Mouse (Mus musculus) regulatory T cell (primary cell): ENCODE results near the gene Barx2.
"Not testable (repeated sequence)": the region's sequence is repeated elsewhere in the genome, so short reads cannot be mapped to it uniquely, and the experiment has no call there.

ENCODE experiments used
- in situ Hi-C: fragments of 300-600 bp; cut with MboI, MseI; formaldehyde crosslinking; loops from one replicate; pipeline ENCODE4 v1.15.1; 2025; ENCODE audit warnings: high pct_unique_total_duplicates

Gene Barx2

DNA sequence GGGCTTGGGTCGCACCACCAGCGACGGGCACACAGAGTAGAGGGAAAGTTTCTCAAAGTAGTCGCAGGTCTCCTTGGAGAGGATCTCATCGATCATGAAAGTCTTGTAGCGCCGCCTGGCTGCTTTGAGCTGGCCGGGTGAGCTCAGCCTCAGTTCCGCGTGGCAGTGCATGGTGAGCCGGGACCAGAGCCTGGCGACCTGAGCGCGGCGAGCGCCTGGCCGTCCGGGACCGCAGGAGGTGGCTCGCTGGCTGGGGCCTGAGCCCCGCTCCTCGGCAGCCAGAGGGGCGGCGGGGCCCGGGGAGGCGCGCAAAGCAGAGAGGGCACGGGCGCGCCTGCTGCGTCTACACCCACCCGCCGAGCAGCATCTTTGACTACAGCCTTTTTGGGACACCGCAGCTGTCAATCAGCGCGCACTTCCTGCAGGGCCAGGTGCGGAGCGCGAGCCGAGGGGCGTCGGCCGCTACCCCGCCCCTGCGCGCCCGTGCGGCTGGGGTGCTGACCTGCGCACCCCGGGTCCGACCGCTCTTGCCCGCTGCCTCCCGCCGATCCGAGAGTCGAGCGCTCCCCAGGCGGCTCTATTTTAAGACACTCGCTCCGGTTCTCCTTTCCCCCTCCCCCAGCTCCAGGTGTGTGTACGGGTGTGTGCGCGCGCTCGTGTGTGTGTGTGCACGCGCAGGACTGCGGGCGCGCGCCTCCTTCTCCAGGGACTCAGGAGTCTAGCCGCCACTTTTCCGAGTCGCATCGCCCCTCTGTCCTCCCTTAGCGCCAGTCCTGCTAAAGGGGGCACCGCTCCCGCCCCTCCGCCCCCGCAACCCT, at the start of gene Barx2:
Gene Barx2 (minus strand): TSS at position 542 of the 818 bp plus-strand sequence.
- in situ Hi-C loops = no loop called here

DNA sequence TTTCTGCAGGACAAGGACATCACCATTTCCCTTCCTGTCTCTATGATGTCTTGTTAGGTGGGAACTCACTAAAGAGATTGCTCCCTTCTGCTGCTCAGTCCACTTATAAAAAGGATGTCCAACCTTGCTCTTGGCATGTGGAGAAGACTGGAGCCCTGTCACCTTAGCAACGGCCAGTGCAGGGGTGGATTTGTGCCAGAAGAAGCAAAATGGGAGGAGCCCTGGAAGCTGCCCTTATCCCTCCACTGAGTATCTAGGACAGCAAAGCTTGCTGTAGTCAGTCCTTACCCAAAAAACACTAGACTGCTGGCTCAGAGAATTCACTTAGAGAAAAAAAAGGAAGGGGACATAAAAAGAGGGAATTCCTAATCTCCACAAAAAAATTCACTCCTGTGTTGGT, 49.0 kb upstream of the Barx2 start:
- in situ Hi-C loops = no loop called here

- in situ Hi-C loops = no loop called here
Measured at GRCm38 (mm10) chr9:31960488-31960887, 47.2 kb upstream of the Barx2 start.

- in situ Hi-C loops = no loop called here
Measured at GRCm38 (mm10) chr9:31958120-31958519, 44.9 kb upstream of the Barx2 start.

DNA sequence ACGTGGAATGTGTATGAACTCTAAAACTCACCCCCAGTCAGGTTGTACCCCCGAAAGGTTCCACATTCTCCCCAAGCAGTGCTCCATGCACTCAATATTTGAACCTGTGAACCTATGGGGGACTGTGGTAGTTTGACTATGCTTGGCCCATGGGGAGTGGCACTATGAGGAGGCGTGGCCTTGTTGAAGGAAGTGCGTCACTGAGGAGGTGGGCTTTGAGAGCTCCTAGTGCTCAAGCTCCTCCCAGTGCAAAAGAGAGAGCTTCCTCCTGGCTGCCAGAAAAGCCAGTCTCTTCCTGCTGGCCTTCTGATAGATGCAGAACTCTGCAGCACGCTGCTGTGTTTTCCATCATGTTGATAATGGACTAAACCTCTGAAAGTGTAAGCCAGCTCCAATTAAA, 37.2 kb upstream of the Barx2 start:
- in situ Hi-C loops = no loop called here

GRCm38 (mm10) chr9:31949031-31949430, 35.8 kb upstream of the Barx2 start:
- in situ Hi-C loops = loop anchor here (10.0 kb wide), 1 partner anchor 206 kb away; no protein-coding TSS in a partner anchor

DNA sequence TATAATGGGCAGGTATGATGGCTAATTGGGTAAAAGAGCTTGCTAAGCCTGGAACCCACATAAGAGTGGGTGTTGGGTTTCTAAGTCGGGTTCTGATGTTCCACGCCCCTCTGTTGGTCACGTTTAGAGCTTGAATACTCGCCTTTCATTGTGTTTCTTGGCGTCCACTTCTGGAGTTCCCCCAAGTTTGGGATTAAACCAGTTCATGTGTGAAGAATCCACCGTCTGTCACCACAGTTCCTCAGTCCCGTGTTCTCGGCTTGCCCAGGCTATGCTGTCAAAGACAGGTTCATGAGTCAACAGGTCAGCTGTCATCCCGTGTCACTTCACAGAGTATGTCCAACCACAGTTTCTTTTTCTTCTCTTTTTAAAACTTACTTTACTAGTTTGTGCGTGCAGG, 33.8 kb upstream of the Barx2 start:
- in situ Hi-C loops = loop anchor here (10.0 kb wide), 1 partner anchor 208 kb away; no protein-coding TSS in a partner anchor

- in situ Hi-C loops = loop anchor here (10.0 kb wide), 1 partner anchor 212 kb away; no protein-coding TSS in a partner anchor
Measured at GRCm38 (mm10) chr9:31942334-31942733, 29.1 kb upstream of the Barx2 start.

DNA sequence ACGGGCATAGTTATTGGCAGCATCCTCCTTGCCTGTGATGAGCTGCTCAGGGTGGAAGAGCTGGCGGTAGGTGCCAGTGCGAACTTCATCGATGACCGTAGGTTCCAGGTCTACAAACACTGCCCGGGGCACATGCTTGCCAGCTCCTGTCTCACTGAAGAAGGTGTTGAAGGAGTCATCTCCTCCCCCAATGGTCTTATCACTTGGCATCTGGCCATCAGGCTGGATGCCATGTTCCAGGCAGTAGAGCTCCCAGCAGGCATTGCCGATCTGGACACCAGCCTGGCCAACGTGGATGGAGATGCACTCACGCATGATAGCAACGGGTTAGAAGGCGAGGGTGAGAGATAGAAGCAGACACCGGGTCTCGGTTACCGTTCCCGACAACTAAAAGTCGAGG, 23.2 kb upstream of the Barx2 start:
- in situ Hi-C loops = not testable (repeated sequence)

GRCm38 (mm10) chr9:31931691-31932090, 18.4 kb upstream of the Barx2 start:
- in situ Hi-C loops = no loop called here

GRCm38 (mm10) chr9:31931255-31931654, 18.0 kb upstream of the Barx2 start:
- in situ Hi-C loops = no loop called here

DNA sequence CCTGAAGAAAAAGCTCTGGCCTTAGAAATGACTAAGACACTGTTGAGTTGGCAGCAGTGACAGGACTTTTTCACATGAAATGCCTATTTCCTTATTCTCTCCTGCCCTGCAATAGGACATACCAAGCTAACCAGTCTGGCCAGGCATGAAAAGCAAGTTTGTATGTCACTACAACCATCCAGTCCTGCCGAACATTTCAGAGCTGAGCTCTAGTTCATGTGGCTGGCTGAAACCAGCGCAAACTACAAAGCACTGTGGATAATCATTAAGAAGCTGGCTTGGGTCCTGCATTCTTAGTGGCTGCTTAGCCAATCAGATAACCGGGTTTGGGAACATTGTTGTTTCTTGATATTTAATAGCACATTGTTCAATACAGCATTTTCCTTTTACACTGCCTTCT, 13.5 kb upstream of the Barx2 start:
- in situ Hi-C loops = loop anchor here (5.0 kb wide), 1 partner anchor 369 kb away; no protein-coding TSS in a partner anchor

DNA sequence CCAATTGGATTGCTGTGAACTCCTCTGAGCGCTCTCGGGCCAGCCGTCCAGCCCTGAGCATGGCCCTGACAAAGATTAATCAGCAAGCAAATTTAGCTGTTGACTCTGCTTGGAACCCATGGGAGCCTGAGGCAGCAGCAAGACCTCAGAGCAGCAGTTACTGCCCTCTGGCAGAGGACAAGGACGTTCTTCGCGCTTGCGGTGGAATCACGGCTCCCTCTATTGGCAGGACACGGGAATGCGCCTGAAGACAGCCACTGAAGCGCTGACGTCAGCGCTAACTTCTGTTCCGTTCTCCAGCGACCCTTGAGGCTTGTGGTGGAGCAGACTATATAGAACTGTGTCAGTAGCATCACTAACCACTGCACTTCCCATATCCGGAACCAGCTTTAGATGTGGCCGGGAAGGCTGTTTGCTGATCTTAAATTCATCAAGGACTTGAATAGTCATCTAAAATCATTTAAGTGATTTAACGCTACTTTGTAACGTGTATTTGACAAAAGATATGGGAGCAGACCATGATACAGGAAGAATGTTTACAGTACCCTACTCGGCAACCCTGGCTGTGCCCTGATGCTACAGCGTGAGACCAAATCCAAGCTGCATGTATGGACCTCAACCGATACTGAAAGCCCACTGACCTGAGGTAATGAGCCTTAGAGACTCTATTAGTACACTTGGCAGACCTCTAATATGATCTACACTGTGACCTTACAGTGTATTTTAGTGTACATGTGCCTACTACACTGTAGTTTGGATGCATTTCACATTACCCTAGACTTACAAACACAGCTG, 12.8 kb upstream of the Barx2 start:
- in situ Hi-C loops = loop anchor here (5.0 kb wide), 1 partner anchor 369 kb away; no protein-coding TSS in a partner anchor

DNA sequence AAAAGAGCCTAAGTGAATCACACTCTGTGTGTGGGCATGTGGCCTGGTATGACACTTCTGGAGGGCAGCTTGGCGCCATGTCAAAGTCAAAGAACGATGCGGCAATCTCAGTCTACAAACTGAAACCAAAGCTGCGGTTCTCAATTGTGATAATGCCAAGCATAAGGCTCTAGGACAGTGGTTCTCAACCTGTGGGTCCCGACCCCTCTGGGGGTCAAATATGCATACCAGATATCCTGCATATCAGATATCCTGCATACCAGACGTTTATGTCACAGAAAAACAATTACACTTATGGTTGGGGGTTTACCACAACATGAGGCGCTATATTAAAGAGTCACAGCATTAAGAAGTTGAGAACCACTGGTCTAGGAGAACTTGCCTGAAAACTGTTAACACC, 10.3 kb upstream of the Barx2 start:
- in situ Hi-C loops = no loop called here

DNA sequence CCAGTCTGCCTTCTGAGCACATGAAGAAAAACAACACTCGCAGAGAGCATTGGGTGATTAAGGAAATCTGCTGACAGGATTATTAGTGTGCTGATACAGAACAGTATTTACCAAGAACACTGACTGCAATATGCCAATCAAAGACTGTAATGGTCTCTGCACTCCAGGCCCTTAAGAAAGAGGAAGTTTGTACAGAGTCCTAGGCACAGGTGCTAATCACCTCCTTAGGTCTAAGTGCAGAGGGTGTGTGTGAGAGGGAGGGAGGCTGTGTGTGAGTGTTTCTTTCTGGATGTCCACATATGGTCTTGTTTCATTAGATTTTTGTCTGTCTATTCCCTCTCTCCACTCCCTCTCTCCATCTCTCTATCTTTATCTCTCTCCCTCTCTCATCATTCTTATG, 6.5 kb upstream of the Barx2 start:
- in situ Hi-C loops = no loop called here

DNA sequence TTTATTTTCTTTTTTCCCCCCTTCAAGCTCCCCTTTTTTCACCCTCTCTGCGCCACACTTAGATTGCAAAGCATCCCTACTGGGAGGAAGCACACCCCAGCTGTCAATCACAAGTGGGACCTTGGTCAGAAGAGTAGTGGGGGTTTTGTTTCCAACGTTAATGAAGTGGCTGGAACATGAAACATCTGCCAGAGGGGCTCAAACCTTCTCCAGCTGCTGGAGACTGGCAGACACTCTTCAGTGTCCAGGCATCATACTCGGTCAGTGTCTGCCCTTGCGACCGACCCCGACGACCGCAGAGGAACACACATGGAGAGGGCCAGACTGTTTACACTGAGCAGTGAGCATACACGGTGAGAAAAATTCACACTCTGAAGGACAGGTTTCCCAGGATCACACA, 3.2 kb upstream of the Barx2 start:
- in situ Hi-C loops = no loop called here

GRCm38 (mm10) chr9:31914871-31915270, 1.6 kb upstream of the Barx2 start:
- in situ Hi-C loops = no loop called here

DNA sequence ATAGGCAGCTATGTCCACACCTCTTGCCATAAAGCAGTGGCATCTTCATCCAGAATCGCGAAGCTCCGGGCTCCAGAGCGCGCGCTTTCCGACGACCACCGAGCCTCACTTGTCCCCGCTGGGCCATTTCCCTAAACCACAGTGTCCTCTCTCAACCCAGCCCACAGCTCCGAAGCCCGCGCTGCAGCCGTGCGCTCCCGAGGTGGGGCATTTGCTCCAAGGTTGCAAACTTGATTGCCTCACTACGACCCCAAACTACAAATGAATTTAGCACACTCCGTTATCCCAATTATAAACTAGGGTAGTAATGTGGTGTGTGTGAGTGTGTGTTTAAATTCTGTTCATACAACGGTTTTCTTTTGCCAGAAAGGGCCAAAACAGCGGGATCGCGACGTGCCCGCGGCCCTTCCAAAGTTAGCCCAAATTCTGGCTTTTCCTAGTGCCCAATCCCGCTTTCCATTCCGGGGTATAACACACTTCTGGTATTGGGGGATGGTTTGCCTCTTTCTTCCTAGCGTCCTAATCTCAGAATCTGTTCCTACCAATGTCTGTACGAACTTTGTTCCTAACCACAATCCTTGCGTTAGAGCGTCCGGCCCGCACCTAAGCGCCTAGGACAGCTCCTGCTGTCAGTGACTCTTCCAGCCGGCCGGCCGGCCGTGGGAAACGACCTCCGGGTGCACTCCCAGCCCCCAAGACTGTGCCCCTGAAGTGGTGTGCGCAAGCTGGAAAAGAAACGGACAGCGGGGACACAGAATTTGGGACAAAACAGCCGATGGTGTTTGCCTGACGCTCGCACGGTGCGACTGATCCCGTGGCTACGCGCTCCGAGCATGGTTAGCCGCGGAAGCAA, 703 bp upstream of the Barx2 start:
- in situ Hi-C loops = no loop called here

DNA sequence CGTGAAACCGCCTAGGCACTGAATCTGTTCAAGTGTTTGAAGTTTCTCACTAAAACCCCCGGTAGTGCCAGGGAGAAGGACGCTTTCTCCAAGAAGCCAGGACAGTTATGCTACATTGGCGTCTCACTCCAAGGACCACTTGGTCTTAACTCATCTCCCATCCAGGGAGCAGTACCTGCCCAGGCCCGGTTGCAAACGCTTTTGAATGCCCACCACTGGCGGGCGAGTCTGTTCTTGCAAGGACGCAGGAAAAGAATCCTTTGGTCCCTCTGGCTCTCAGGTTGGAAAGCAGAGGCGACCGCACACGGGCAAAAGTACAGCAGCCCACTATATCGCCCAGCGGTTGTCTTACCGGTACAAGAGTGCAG, 725 bp downstream of the Barx2 start:
- in situ Hi-C loops = no loop called here

- in situ Hi-C loops = no loop called here
Measured at GRCm38 (mm10) chr9:31910221-31910620, 3.0 kb downstream of the Barx2 start.

- in situ Hi-C loops = no loop called here
Measured at GRCm38 (mm10) chr9:31901781-31902180, 11.5 kb downstream of the Barx2 start.
